Mouse (Mus musculus): ENCODE results near the gene Gtse1. TPM values are rescaled to one million over a fixed set of nuclear protein-coding genes. Genes with fewer than 3 reads are reported as not detected.
A peak's percentile ranks its signal among the peaks of the same experiment; 100 is the strongest.
"Not testable (repeated sequence)": the region's sequence is repeated elsewhere in the genome, so short reads cannot be mapped to it uniquely, and the experiment has no call there.

The Gtse1 gene
- polyA plus RNA-seq, 1 experiment from 2014 or later, result 45.7 TPM

DNA sequence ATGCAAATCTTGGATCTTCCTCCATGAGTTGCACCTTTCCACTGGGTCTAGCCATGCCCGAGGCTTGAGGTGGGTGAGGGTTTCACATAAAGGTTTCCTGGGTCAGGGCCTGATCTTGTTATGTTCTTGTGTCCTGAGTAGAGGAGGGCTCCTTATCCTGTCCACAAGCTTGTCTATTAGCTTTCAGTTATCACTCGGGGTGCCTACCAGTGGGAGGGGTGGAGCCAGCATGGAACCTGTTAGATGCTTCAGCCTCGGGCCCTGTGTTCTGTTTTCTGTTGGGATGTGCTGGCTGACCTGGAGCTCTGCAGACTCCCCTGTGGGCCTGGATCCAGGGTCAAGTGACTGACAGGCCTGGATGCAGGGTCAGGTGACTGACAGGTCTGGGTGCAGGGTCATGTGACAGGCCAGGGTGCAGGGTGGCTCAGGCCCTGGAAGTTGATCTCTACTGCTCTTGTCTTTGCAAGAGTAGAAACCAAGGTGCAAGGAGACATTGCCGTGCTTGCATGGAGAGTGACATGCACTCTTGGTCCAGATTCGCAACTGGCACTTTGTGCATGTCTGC lies 17.7 kb upstream of the Gtse1 start:
- H3K27me3 ChIP-seq (ENCODE audit: control insufficient read depth, insufficient read depth, low read length), result no peaks in the 10 kb centered on the region
- H3K36me3 ChIP-seq (ENCODE audit: control insufficient read depth, insufficient read depth, low read length), result no peaks in the 10 kb centered on the region
- WGBS, result 80% methylated on average over 5 of the region's 5 CpGs
- H3K9me3 ChIP-seq (ENCODE audit: control insufficient read depth, low read length), result no peaks in the 10 kb centered on the region
- ATAC-seq (ENCODE audit: insufficient number of reproducible peaks, low FRiP score, low TSS enrichment, low read depth), result no peak
- no peak overlapping the region for H3K4me2 ChIP-seq (ENCODE audit: low read depth, severe bottlenecking)
- H3K4me3 ChIP-seq (ENCODE audit: low read depth, low read length), result no peak overlapping the region
- no peak for DNase-seq (ENCODE audit: low spot score)
- H3K4me1 ChIP-seq (ENCODE audit: control insufficient read depth, insufficient read depth, low read length), result no peaks in the 10 kb centered on the region
- no peak overlapping the region for H3K27ac ChIP-seq (replicated peaks; ENCODE audit: low read depth, low read length)
- H3K9ac ChIP-seq (ENCODE audit: low read length), result no peak overlapping the region

DNA sequence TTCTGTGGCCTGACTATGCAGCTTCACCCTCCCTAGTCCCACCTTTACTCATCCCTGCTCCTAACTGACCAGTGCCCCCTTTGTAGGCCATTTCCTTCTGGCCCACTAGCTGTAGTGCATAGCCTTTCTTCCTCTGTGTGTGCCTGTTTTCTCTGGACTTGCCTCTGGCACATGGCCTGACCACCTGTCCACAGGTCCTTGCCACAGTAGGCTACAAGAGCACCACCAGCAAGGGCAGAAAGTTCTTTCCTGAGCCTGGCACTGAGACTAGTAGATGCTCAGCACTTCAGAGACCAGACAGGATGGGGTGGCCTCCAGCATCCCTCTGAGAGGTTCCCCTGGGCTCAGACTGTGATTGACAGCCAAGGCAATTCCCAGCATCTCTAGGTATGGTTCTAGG lies 14.5 kb upstream of the Gtse1 start:
- Histone ChIP-seq H3K4me3 (ENCODE audit: low read depth, low read length) (no peak overlapping the region), H3K27ac (replicated peaks; ENCODE audit: low read depth, low read length) (no peak overlapping the region), H3K4me2 (ENCODE audit: low read depth, severe bottlenecking) (no peak overlapping the region), H3K4me1 (ENCODE audit: control insufficient read depth, insufficient read depth, low read length) (no peaks in the 10 kb centered on the region), H3K27me3 (ENCODE audit: control insufficient read depth, insufficient read depth, low read length) (no peaks in the 10 kb centered on the region), H3K36me3 (ENCODE audit: control insufficient read depth, insufficient read depth, low read length) (no peaks in the 10 kb centered on the region), H3K9me3 (ENCODE audit: control insufficient read depth, low read length) (no peaks in the 10 kb centered on the region), H3K9ac (ENCODE audit: low read length) (no peak overlapping the region)
- ATAC-seq (ENCODE audit: insufficient number of reproducible peaks, low FRiP score, low TSS enrichment, low read depth), result no peak
- DNase-seq (ENCODE audit: low spot score), result no peak

DNA sequence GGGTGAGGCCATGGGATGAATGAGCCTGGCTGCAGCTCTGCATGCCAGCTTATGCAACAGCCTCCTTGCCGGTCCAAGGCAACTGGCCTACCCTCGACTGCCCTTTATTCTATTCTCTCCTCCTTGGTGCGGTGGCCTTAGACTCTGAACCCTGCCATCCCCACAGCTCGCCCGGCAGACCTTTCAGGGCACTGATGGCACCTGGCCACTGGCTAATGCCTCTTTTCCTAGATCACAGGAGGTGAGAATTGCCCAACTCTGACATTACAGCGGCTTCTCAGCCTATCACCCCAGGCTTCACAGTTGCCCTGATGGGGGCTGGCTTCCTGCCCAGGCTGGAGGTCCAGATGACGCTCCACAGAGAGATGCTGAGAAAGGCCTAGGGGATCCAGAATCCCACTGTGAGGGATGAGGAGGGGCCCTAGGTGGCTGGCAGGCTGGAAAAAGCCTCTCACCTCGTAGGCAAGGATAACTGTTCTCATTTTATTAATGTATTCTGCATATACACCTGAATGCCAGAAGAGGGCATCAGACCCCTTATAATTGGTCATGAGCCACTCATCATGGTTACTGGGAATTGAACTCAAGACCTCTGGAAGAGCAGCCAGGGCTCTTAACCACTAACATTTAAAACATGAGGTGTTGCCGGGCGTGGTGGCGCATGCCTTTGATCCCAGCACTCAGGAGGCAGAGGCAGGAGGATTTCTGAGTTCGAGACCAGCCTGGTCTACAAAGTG lies 7.7 kb upstream of the Gtse1 start:
- Histone ChIP-seq H3K27ac (replicated peaks; ENCODE audit: low read depth, low read length) (no peak overlapping the region), H3K9me3 (ENCODE audit: control insufficient read depth, low read length) (no peaks in the 10 kb centered on the region), H3K4me3 (ENCODE audit: low read depth, low read length) (no peak overlapping the region), H3K4me1 (ENCODE audit: control insufficient read depth, insufficient read depth, low read length) (no peaks in the 10 kb centered on the region), H3K36me3 (ENCODE audit: control insufficient read depth, insufficient read depth, low read length) (no peaks in the 10 kb centered on the region; the same call in 1 of the 2 replicates), H3K9ac (ENCODE audit: low read length) (no peak overlapping the region), H3K4me2 (ENCODE audit: low read depth, severe bottlenecking) (no peak overlapping the region), H3K27me3 (ENCODE audit: control insufficient read depth, insufficient read depth, low read length) (no peaks in the 10 kb centered on the region)
- no peak for DNase-seq (ENCODE audit: low spot score)
- no peak for ATAC-seq (ENCODE audit: insufficient number of reproducible peaks, low FRiP score, low TSS enrichment, low read depth)
- WGBS, result 79% methylated on average over 12 of the region's 12 CpGs

GRCm38 (mm10) chr15:85858980-85859489 lies 510 bp upstream of the Gtse1 start:
- peaks cover 14% of the 10 kb centered on the region for H3K36me3 ChIP-seq (ENCODE audit: control insufficient read depth, insufficient read depth, low read length)
- WGBS, result 11% methylated on average over 15 of the region's 15 CpGs
- H3K4me3 ChIP-seq (ENCODE audit: low read depth, low read length), result peak overlapping the region; percentile 74
- peaks cover 6% of the 10 kb centered on the region for H3K4me1 ChIP-seq (ENCODE audit: control insufficient read depth, insufficient read depth, low read length)
- H3K27me3 ChIP-seq (ENCODE audit: control insufficient read depth, insufficient read depth, low read length), result no peaks in the 10 kb centered on the region
- DNase-seq (ENCODE audit: low spot score) (no peak), ATAC-seq (ENCODE audit: insufficient number of reproducible peaks, low FRiP score, low TSS enrichment, low read depth) (no peak; the same call in 1 of the 2 replicates)
- H3K27ac ChIP-seq (replicated peaks; ENCODE audit: low read depth, low read length), result no peak overlapping the region; the same call in 1 of the 2 replicates
- H3K4me2 ChIP-seq (ENCODE audit: low read depth, severe bottlenecking), result peak overlapping the region; percentile 87
- no peaks in the 10 kb centered on the region for H3K9me3 ChIP-seq (ENCODE audit: control insufficient read depth, low read length)
- peak overlapping the region; percentile 75 for H3K9ac ChIP-seq (ENCODE audit: low read length)

GRCm38 (mm10) chr15:85865913-85866312 lies 6.4 kb downstream of the Gtse1 start:
- 93% methylated on average over 7 of the region's 7 CpGs for WGBS
- not testable (repeated sequence) for ATAC-seq (ENCODE audit: insufficient number of reproducible peaks, low FRiP score, low TSS enrichment, low read depth)
- H3K36me3 ChIP-seq (ENCODE audit: control insufficient read depth, insufficient read depth, low read length), result peaks cover 27% of the 10 kb centered on the region

GRCm38 (mm10) chr15:85867696-85868095 lies 8.2 kb downstream of the Gtse1 start:
- H3K4me2 ChIP-seq (ENCODE audit: low read depth, severe bottlenecking), result no peak overlapping the region
- H3K27me3 ChIP-seq (ENCODE audit: control insufficient read depth, insufficient read depth, low read length), result no peaks in the 10 kb centered on the region
- 57% methylated on average over 6 of the region's 6 CpGs for WGBS
- no peak overlapping the region for H3K9ac ChIP-seq (ENCODE audit: low read length)
- no peak overlapping the region for H3K27ac ChIP-seq (replicated peaks; ENCODE audit: low read depth, low read length)
- ATAC-seq (ENCODE audit: insufficient number of reproducible peaks, low FRiP score, low TSS enrichment, low read depth) (no peak), DNase-seq (ENCODE audit: low spot score) (peak; percentile 73)
- H3K4me3 ChIP-seq (ENCODE audit: low read depth, low read length), result no peak overlapping the region
- no peaks in the 10 kb centered on the region for H3K4me1 ChIP-seq (ENCODE audit: control insufficient read depth, insufficient read depth, low read length)
- H3K36me3 ChIP-seq (ENCODE audit: control insufficient read depth, insufficient read depth, low read length), result peaks cover 35% of the 10 kb centered on the region
- H3K9me3 ChIP-seq (ENCODE audit: control insufficient read depth, low read length), result no peaks in the 10 kb centered on the region

More at GRCm38 (mm10) chr15:85865913-85866312, 6.4 kb downstream of the Gtse1 start:
- H3K4me2 ChIP-seq (ENCODE audit: low read depth, severe bottlenecking); H3K4me1 ChIP-seq (ENCODE audit: control insufficient read depth, insufficient read depth, low read length); H3K9me3 ChIP-seq (ENCODE audit: control insufficient read depth, low read length); H3K4me3 ChIP-seq (ENCODE audit: low read depth, low read length); DNase-seq (ENCODE audit: low spot score); H3K9ac ChIP-seq (ENCODE audit: low read length); H3K27ac ChIP-seq (replicated peaks; ENCODE audit: low read depth, low read length); H3K27me3 ChIP-seq (ENCODE audit: control insufficient read depth, insufficient read depth, low read length): not testable (repeated sequence)

GRCm38 (mm10) chr15:85877336-85877735 lies 17.8 kb downstream of the Gtse1 start:
- no peak overlapping the region for H3K9ac ChIP-seq (ENCODE audit: low read length)
- H3K36me3 ChIP-seq (ENCODE audit: control insufficient read depth, insufficient read depth, low read length), result peaks cover 22% of the 10 kb centered on the region
- no peaks in the 10 kb centered on the region for H3K27me3 ChIP-seq (ENCODE audit: control insufficient read depth, insufficient read depth, low read length)
- no peak overlapping the region for H3K27ac ChIP-seq (replicated peaks; ENCODE audit: low read depth, low read length)
- no peak overlapping the region for H3K4me2 ChIP-seq (ENCODE audit: low read depth, severe bottlenecking)
- H3K4me1 ChIP-seq (ENCODE audit: control insufficient read depth, insufficient read depth, low read length), result peaks cover 7% of the 10 kb centered on the region
- no peaks in the 10 kb centered on the region for H3K9me3 ChIP-seq (ENCODE audit: control insufficient read depth, low read length)
- DNase-seq (ENCODE audit: low spot score), result no peak
- ATAC-seq (ENCODE audit: insufficient number of reproducible peaks, low FRiP score, low TSS enrichment, low read depth), result no peak
- no peak overlapping the region for H3K4me3 ChIP-seq (ENCODE audit: low read depth, low read length)
- WGBS, result 95% methylated on average over 7 of the region's 7 CpGs

DNA sequence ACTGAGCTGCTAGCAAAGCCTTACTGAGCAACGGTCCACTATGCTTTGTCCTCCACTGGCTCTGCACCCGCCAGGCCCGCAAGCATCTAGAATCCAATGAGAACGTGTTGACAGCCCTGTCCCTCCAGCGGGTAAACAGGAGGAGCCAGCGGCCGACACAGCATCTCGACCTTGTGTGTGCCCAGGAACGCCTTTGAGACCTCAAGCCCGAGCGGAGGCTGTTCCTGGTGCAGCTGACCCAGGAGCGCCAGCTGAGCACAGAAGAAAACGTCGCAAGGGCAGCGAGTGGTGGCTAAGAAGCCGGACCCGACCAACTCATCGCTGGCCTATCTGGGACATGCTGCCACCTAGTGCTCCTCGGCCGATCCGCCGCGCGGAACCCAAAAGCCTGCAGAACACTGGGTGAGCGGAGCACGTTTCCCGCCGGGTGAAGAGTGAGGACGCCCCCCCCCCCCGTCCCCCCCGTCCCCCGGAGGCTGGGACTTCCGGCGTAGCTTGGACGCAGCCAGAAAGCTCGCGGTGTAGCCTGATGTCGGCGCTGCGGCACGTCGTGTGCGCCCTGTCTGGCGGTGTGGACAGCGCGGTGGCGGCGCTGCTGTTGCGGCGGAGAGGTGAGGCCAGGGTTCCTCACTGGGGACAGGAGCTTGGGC lies 19.4 kb downstream of the Gtse1 start, which contains the start of gene Trmu:
Trmu (plus strand) TSS at position 465 of the 650 bp plus-strand sequence.
- ATAC-seq (ENCODE audit: insufficient number of reproducible peaks, low FRiP score, low TSS enrichment, low read depth) (peak; percentile 89), DNase-seq (ENCODE audit: low spot score) (peak; percentile 95)
- H3K4me3 ChIP-seq (ENCODE audit: low read depth, low read length), result peak within 1 kb of the TSS; percentile 73
- peak within 1 kb of the TSS; percentile 95 for H3K4me2 ChIP-seq (ENCODE audit: low read depth, severe bottlenecking)
- no peaks in the 10 kb centered on the region for H3K27me3 ChIP-seq (ENCODE audit: control insufficient read depth, insufficient read depth, low read length)
- under 1% methylated on average over 42 of the region's 50 CpGs for WGBS
- peaks cover 18% of the 10 kb centered on the region for H3K36me3 ChIP-seq (ENCODE audit: control insufficient read depth, insufficient read depth, low read length)
- no peaks in the 10 kb centered on the region for H3K9me3 ChIP-seq (ENCODE audit: control insufficient read depth, low read length)
- H3K27ac ChIP-seq (replicated peaks; ENCODE audit: low read depth, low read length), result peak within 1 kb of the TSS; percentile 56; the same call in 1 of the 2 replicates
- H3K9ac ChIP-seq (ENCODE audit: low read length), result peak within 1 kb of the TSS; percentile 87
- H3K4me1 ChIP-seq (ENCODE audit: control insufficient read depth, insufficient read depth, low read length), result peaks cover 7% of the 10 kb centered on the region

All from limb, embryonic 11.5 days (tissue).